15 mouse cellular contexts compared by ENCODE assay signal in the genomic region with DNA sequence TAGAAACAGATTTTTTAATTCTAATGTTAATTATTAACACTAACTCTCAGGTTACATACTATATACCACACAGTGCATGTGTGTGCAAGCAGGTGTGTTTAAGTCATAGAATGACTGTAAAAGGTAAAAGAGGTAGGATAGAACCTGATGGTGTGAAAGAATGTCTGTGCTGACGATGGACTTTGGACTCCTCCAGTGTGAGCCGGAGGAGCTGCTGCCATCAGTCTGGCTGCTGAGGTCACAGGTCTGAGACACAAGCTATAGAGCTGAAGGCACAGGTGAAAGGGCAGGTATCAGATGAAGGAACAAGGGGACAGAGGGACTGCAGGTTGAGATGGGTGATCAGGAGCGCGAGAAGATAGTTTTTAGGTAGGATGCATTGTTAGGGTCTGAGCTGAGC.
"Had no signal": no experiment of that assay in that cellular context is flagged by ENCODE, and none has a peak within 500 bp of the region (broad histone marks: within the 10 kb centered on the region; RNA-seq: fewer than 3 reads in every experiment).

No protein-coding gene starts in this region.

- H3K27me3 ChIP-seq: liver, embryonic 12.5 days; neural tube, embryonic 15.5 days had no signal

- H3K9ac ChIP-seq: liver, embryonic 12.5 days; lung, embryonic 14.5 days; neural tube, embryonic 15.5 days had no signal

- H3K4me3 ChIP-seq: left cerebral cortex, adult 2 months; limb, embryonic 10.5 days; liver, embryonic 12.5 days; midbrain, embryonic 10.5 days; myocyte; neural tube, embryonic 15.5 days had no signal

- H3K4me2 ChIP-seq: liver, embryonic 12.5 days; lung, embryonic 14.5 days; neural tube, embryonic 15.5 days had no signal

- H3K27ac ChIP-seq: left cerebral cortex, adult 2 months; limb, embryonic 10.5 days; liver, embryonic 12.5 days; midbrain, embryonic 10.5 days; neural tube, embryonic 15.5 days; stomach, postnatal 0 days had no signal

- H3K9me3 ChIP-seq: limb, embryonic 10.5 days; liver, embryonic 12.5 days; midbrain, embryonic 10.5 days; neural tube, embryonic 15.5 days had no signal

- H3K36me3 ChIP-seq: limb, embryonic 10.5 days; liver, embryonic 12.5 days; midbrain, embryonic 10.5 days; neural tube, embryonic 15.5 days had no signal

- H3K4me1 ChIP-seq: liver, embryonic 12.5 days; midbrain, embryonic 10.5 days; neural tube, embryonic 15.5 days had no signal

- DNase-seq: lung, embryonic 14.5 days; lung, postnatal 10 days; lung, postnatal 4 days; midbrain, embryonic 14.5 days; right cerebral cortex, adult 18-20 months; right cerebral cortex, postnatal 25 days had no signal

- ATAC-seq: hindbrain, embryonic 16.5 days; inflammation-experienced regulatory T-cells, adult 6 months; liver, embryonic 12.5 days had no signal
